Mouse (Mus musculus): ENCODE results near the gene Olfr649. TPM values are rescaled to one million over a fixed set of nuclear protein-coding genes. Genes with fewer than 3 reads are reported as not detected.

The Olfr649 gene
- polyA plus RNA-seq, 1 experiment from 2014 or later = not detected

- Histone ChIP-seq H3K9ac (ENCODE audit: low read depth, low read length) (no peak overlapping the region), H3K36me3 (ENCODE audit: control insufficient read depth, insufficient read depth) (no peaks in the 10 kb centered on the region), H3K27me3 (replicated peaks; ENCODE audit: control insufficient read depth, insufficient read depth, low read length) (no peaks in the 10 kb centered on the region), H3K4me1 (replicated peaks; ENCODE audit: control insufficient read depth, insufficient read depth, low read length) (no peaks in the 10 kb centered on the region), H3K9me3 (ENCODE audit: control insufficient read depth) (no peaks in the 10 kb centered on the region), H3K4me3 (ENCODE audit: low read depth, low read length) (no peak overlapping the region), H3K27ac (ENCODE audit: low read depth, low read length) (no peak overlapping the region), H3K4me2 (replicated peaks; ENCODE audit: low read depth) (no peak overlapping the region)
- 77% methylated on average over 2 of the region's 2 CpGs for WGBS
- TF ChIP-seq CTCF (IDR thresholded peaks at IDR 0.05; ENCODE audit: low read depth) = no peak
- 0 out of 2 replicates have a peak, but pooled peaks have one; percentile 20 for ATAC-seq
These were observed 22.1 kb upstream of the Olfr649 start for GRCm38 (mm10) chr7:104217881-104218280.

GRCm38 (mm10) chr7:104216011-104216535, 20.3 kb upstream of the Olfr649 start:
- no peak for TF ChIP-seq CTCF (IDR thresholded peaks at IDR 0.05; ENCODE audit: low read depth)
- H3K4me1 ChIP-seq (replicated peaks; ENCODE audit: control insufficient read depth, insufficient read depth, low read length) = no peaks in the 10 kb centered on the region
- 16% methylated on average over 1 of the region's 1 CpGs for WGBS

GRCm38 (mm10) chr7:104206197-104206596, 10.4 kb upstream of the Olfr649 start:
- no peak for ATAC-seq

More at GRCm38 (mm10) chr7:104216011-104216535, 20.3 kb upstream of the Olfr649 start:
- no peak for ATAC-seq
- Histone ChIP-seq H3K9ac (ENCODE audit: low read depth, low read length) (no peak overlapping the region), H3K27ac (ENCODE audit: low read depth, low read length) (no peak overlapping the region), H3K36me3 (ENCODE audit: control insufficient read depth, insufficient read depth) (no peaks in the 10 kb centered on the region), H3K4me2 (replicated peaks; ENCODE audit: low read depth) (no peak overlapping the region), H3K4me3 (ENCODE audit: low read depth, low read length) (no peak overlapping the region), H3K9me3 (ENCODE audit: control insufficient read depth) (no peaks in the 10 kb centered on the region), H3K27me3 (replicated peaks; ENCODE audit: control insufficient read depth, insufficient read depth, low read length) (no peaks in the 10 kb centered on the region)

GRCm38 (mm10) chr7:104199822-104200221, 4.0 kb upstream of the Olfr649 start:
- Histone ChIP-seq H3K27ac (ENCODE audit: low read depth, low read length) (no peak overlapping the region), H3K9ac (ENCODE audit: low read depth, low read length) (no peak overlapping the region), H3K27me3 (replicated peaks; ENCODE audit: control insufficient read depth, insufficient read depth, low read length) (no peaks in the 10 kb centered on the region), H3K36me3 (ENCODE audit: control insufficient read depth, insufficient read depth) (no peaks in the 10 kb centered on the region), H3K4me3 (ENCODE audit: low read depth, low read length) (no peak overlapping the region), H3K4me2 (replicated peaks; ENCODE audit: low read depth) (no peak overlapping the region), H3K4me1 (replicated peaks; ENCODE audit: control insufficient read depth, insufficient read depth, low read length) (no peaks in the 10 kb centered on the region), H3K9me3 (ENCODE audit: control insufficient read depth) (no peaks in the 10 kb centered on the region)
- TF ChIP-seq CTCF (IDR thresholded peaks at IDR 0.05; ENCODE audit: low read depth) = peak; percentile 98
- peak; percentile 81 for ATAC-seq
- 3% methylated on average over 5 of the region's 5 CpGs for WGBS

More at GRCm38 (mm10) chr7:104206197-104206596, 10.4 kb upstream of the Olfr649 start:
- Histone ChIP-seq H3K9me3 (ENCODE audit: control insufficient read depth) (no peaks in the 10 kb centered on the region), H3K4me2 (replicated peaks; ENCODE audit: low read depth) (no peak overlapping the region), H3K9ac (ENCODE audit: low read depth, low read length) (no peak overlapping the region), H3K27me3 (replicated peaks; ENCODE audit: control insufficient read depth, insufficient read depth, low read length) (no peaks in the 10 kb centered on the region), H3K4me3 (ENCODE audit: low read depth, low read length) (no peak overlapping the region), H3K27ac (ENCODE audit: low read depth, low read length) (no peak overlapping the region), H3K4me1 (replicated peaks; ENCODE audit: control insufficient read depth, insufficient read depth, low read length) (no peaks in the 10 kb centered on the region), H3K36me3 (ENCODE audit: control insufficient read depth, insufficient read depth) (no peaks in the 10 kb centered on the region)
- TF ChIP-seq CTCF (IDR thresholded peaks at IDR 0.05; ENCODE audit: low read depth) = no peak
- WGBS = 91% methylated on average over 7 of the region's 7 CpGs

GRCm38 (mm10) chr7:104191275-104191674, 4.5 kb downstream of the Olfr649 start:
- no peak for ATAC-seq
- WGBS = 60% methylated on average over 9 of the region's 9 CpGs

GRCm38 (mm10) chr7:104183292-104183691, 12.5 kb downstream of the Olfr649 start, which contains the start of gene Olfr648:
Gene Olfr648 (minus strand): TSS chr7:104183392.
- no peak for TF ChIP-seq CTCF (IDR thresholded peaks at IDR 0.05; ENCODE audit: low read depth)
- WGBS = 92% methylated on average over 2 of the region's 2 CpGs
- no peak for ATAC-seq

More at GRCm38 (mm10) chr7:104191275-104191674, 4.5 kb downstream of the Olfr649 start:
- TF ChIP-seq CTCF (IDR thresholded peaks at IDR 0.05; ENCODE audit: low read depth) = no peak
- Histone ChIP-seq H3K4me3 (ENCODE audit: low read depth, low read length) (no peak overlapping the region), H3K9ac (ENCODE audit: low read depth, low read length) (no peak overlapping the region), H3K27ac (ENCODE audit: low read depth, low read length) (no peak overlapping the region), H3K4me1 (replicated peaks; ENCODE audit: control insufficient read depth, insufficient read depth, low read length) (no peaks in the 10 kb centered on the region), H3K36me3 (ENCODE audit: control insufficient read depth, insufficient read depth) (no peaks in the 10 kb centered on the region), H3K27me3 (replicated peaks; ENCODE audit: control insufficient read depth, insufficient read depth, low read length) (no peaks in the 10 kb centered on the region), H3K9me3 (ENCODE audit: control insufficient read depth) (no peaks in the 10 kb centered on the region), H3K4me2 (replicated peaks; ENCODE audit: low read depth) (no peak overlapping the region)

More at GRCm38 (mm10) chr7:104183292-104183691, 12.5 kb downstream of the Olfr649 start, which contains the start of gene Olfr648:
- Histone ChIP-seq H3K4me1 (replicated peaks; ENCODE audit: control insufficient read depth, insufficient read depth, low read length) (no peaks in the 10 kb centered on the region), H3K36me3 (ENCODE audit: control insufficient read depth, insufficient read depth) (no peaks in the 10 kb centered on the region), H3K4me2 (replicated peaks; ENCODE audit: low read depth) (no peak within 1 kb of the TSS), H3K9me3 (ENCODE audit: control insufficient read depth) (no peaks in the 10 kb centered on the region), H3K4me3 (ENCODE audit: low read depth, low read length) (no peak within 1 kb of the TSS), H3K9ac (ENCODE audit: low read depth, low read length) (no peak within 1 kb of the TSS), H3K27ac (ENCODE audit: low read depth, low read length) (no peak within 1 kb of the TSS), H3K27me3 (replicated peaks; ENCODE audit: control insufficient read depth, insufficient read depth, low read length) (no peaks in the 10 kb centered on the region)
